Mouse (Mus musculus) adrenal gland, postnatal 25 days (tissue): ENCODE results near the gene Ankrd6. TPM values are rescaled to one million over a fixed set of nuclear protein-coding genes. Genes with fewer than 3 reads are reported as not detected.
A peak's percentile ranks its signal among the peaks of the same experiment; 100 is the strongest.
"Not testable (repeated sequence)": the region's sequence is repeated elsewhere in the genome, so short reads cannot be mapped to it uniquely, and the experiment has no call there.

Experiments
- DNase-seq: peaks from one replicate; pipeline ENCODE4 v3.0.0; 2021; ENCODE audit warnings: mixed read lengths
- long read RNA-seq: library from polyadenylated mRNA; stranded (forward); transcript quantifications from one replicate; pipeline ENCODE4 v2.0.0, GENCODE M21; 2021
- total RNA-seq: library from RNA; stranded (reverse); gene quantifications from 2 replicates; pipeline ENCODE4 v1.2.3, GENCODE M21; 2021

Gene Ankrd6
- total RNA-seq: 2.4 and 4.8 TPM in 2 replicates
- long read RNA-seq, full-length matches to known transcripts: 1 of 2 reads
- long read RNA-seq, partial matches to known transcripts: 0 of 2 reads
- long read RNA-seq, other reads (novel, unspliced or antisense): 1 of 2 reads

DNA sequence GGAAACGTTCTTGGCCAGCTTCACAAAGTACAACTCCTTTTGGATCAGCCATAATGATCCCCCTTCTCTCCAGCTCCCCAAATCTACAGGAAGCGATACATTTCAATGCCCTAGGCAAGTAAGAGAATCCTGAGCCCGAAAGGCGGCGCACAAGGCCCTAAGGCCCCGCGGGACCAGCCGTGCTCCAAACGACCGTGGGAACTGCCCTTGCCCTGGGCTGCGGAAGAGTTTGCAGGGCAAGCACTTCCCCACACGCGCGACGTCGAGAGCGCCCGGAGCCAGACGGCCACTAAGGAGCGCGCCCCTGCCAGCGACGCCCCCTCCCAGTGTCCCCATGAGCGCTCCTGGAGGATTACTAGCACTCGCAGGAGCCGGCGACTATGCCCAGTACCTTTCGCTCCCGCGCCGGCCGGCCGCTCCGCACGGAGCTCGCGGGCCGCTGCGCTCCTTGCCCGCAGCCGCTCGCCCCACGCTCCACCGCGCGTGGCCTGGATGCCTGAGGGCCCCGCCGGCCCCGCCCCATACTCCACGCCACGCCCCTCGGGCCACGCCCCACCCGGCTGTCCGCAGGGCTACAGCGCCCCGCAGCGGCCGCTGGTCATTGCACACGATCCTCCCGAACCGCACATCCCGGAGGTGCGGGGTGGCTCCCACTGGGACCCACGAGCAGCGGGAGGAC, at the start of gene Ankrd6:
TSS of gene Ankrd6 (minus strand) at position 486 of the 679 bp plus-strand sequence.
- DNase-seq: peak; percentile 82

DNA sequence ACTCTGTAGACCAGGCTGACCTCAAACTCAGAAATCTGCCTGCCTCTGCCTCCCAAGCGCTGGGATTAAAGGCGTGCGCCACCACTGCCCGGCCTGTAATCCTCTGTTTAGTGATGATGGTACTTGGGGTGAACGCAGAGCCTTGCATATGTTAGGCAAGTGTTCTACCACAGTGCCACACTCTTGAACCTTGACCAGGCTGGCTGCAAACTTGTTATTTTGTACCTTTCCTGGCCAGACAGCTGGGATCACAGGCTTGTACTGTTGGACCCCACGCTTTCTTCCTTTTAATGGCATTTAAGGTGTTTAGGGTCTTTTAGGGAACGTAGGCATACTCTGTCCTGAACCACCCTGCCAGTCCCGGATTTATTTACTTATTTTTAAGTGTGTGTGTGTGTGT, 48.4 kb upstream of the Ankrd6 start:
- DNase-seq: no peak

DNA sequence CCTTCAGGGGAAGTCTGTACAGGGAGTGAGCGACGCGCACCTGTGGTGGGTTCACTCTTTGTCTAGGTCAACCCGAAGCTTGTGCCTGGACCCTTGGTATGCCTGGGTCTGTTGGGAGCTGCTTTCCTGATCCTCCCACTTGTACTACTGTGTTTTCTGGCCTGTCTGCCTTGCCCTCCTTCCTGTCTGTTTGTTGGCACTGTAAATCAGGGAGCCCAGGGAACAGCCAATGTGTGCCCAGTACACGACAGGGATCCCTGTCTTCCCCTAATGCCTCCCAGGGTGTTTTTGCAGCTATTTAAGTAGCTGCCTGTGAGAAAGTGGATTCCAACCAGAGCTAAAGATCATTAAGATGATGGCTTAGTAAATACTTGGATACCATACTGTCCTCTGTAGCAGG, 46.9 kb upstream of the Ankrd6 start:
- DNase-seq: no peak

DNA sequence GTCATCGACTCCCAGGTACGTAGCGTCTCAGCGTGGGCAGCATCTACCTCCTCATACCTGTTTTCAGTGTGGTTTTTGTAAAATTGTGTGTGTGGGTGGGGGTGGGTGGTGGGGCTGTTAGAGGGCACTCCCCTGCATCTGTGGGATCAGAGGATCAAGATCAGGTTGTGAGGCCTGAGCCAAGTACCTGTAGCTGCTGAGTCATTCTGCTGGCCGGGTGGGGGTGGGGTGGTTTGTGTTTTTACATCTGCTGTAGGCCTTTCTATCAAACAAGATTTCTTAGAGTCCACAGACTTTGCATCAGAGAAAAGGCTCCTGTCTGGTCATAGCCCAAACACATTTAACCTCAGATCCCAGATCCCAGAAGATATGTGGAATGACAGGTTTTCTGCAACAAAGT, 45.4 kb upstream of the Ankrd6 start:
- DNase-seq: no peak

- no peak for DNase-seq
Observed at GRCm38 (mm10) chr4:32994168-32994567, 43.5 kb upstream of the Ankrd6 start.

- no peak for DNase-seq
Observed at GRCm38 (mm10) chr4:32989346-32989745, 38.7 kb upstream of the Ankrd6 start.

- DNase-seq: no peak
Observed at GRCm38 (mm10) chr4:32987006-32987405, 36.4 kb upstream of the Ankrd6 start.

GRCm38 (mm10) chr4:32985684-32986083, 35.0 kb upstream of the Ankrd6 start:
- DNase-seq: no peak

DNA sequence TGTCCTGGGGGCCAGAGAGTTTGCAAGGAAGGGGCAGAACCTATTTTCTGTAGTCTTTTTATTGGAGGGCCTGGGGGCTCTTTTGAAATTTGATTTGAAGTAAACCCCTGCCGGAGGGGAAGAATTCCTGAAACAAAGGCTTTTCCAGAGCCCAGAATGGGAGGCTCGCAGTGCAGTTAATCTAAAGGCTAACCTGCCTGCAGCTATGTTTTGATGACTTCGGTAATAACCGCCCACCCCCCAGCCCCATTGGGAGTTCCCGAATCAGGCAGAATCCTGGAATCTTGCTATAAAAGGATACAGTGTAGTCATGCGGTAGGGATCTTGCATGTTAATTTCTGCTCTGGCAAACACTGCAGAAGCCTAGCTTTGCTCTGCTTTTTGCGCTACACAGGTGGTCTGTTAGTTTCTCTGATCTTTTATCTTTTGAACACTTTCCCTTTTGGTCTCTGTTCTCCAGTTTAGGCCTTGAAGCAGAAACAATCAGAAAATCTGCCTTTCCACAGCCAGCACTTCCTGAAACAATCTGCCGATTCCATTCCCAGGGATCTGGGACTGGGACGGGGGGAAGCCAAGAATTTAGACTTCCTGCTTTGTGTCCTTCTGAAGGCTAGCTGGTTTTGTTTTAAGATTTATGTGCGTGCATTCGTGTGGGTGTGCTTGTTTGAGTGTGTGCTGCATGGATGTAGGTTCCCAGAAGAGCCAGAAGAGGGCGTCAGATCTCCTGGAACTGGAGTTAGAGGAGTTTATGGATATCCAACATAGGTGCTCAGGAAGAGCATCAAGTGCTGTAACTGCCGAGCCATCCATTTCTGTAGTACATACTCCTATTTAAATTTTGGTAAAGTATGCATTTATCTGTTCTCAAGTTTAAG, 34.4 kb upstream of the Ankrd6 start:
- no peak for DNase-seq

- no peak for DNase-seq
Observed at GRCm38 (mm10) chr4:32984242-32984641, 33.6 kb upstream of the Ankrd6 start.

- DNase-seq: peak; percentile 66
Observed at GRCm38 (mm10) chr4:32983176-32984155, 32.8 kb upstream of the Ankrd6 start.

- DNase-seq: no peak
Observed at GRCm38 (mm10) chr4:32982716-32983175, 32.1 kb upstream of the Ankrd6 start, which contains the start of gene Rragd. TSS of gene Rragd (plus strand) at chr4:32983037.

GRCm38 (mm10) chr4:32982041-32982715, 31.5 kb upstream of the Ankrd6 start:
- peak; percentile 6 for DNase-seq

- DNase-seq: no peak
Observed at GRCm38 (mm10) chr4:32981617-32982016, 31.0 kb upstream of the Ankrd6 start.

GRCm38 (mm10) chr4:32980061-32980460, 29.4 kb upstream of the Ankrd6 start:
- no peak for DNase-seq

GRCm38 (mm10) chr4:32977331-32977730, 26.7 kb upstream of the Ankrd6 start:
- DNase-seq: no peak

DNA sequence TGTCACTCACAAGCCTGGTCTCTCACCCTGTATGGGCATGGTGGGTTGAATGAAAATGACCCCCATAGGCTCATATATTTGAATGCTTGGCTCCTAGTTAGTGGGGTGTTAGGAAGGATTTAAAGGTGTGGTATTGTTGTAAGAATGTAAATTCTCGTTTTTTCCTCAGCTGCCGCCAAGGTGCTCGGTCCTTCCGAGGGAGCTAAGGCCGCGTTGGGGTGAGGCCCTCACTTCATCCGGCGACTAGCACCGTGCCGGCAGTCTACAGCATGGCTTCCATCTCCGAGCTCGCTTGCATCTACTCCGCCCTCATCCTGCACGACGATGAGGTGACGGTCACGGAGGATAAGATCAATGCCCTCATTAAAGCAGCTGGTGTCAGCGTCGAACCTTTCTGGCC, 14.0 kb upstream of the Ankrd6 start:
- DNase-seq: not testable (repeated sequence)

- no peak for DNase-seq
Observed at GRCm38 (mm10) chr4:32961394-32961793, 10.8 kb upstream of the Ankrd6 start.

DNA sequence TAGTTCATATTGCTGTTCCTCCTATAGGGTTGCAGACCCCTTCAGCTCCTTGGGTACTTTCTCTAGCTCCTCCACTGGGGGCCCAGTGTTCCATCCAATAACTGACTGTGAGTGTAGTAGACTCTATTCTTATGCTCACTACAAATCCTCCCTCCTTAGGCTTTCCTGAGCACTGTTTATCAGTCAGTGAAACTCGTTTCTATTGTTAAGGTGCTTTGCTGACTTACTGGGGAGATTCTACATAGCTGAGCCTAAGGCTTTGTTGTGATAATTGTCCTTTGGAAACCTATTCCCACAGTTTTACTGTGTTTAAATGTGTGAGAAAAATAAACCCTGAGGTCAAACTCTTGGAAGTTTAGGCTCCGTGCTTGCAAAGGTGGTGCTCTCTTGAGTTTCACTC, 5.8 kb upstream of the Ankrd6 start:
- DNase-seq: no peak

GRCm38 (mm10) chr4:32952681-32953080, 2.0 kb upstream of the Ankrd6 start:
- DNase-seq: no peak
